Mouse (Mus musculus) liver, adult 2 months (tissue): ENCODE measurements around the gene Nol4l. TPM values are rescaled to one million over a fixed set of nuclear protein-coding genes. Genes with fewer than 3 reads are reported as not detected.

ENCODE experiments used
- DNase-seq: peaks from one replicate; pipeline ENCODE4 v3.0.0-alpha.2; 2011; ENCODE audit warnings: low read depth, low spot score; ENCODE audit errors: extremely low read depth
- H3K27ac ChIP-seq: fragments of 200-500 bp; replicated peaks from 2 replicates; pipeline ENCODE4 v1.5.1; 2012; ENCODE audit warnings: low read depth, mild to moderate bottlenecking, control low read depth, inconsistent platforms, low read length; ENCODE audit not compliant: insufficient read depth
- H3K27me3 ChIP-seq: fragments of 200-500 bp; 2 replicates; pipeline ENCODE4 v1.6.1; 2012; ENCODE audit warnings: mild to moderate bottlenecking, moderate library complexity, low read length, inconsistent platforms; ENCODE audit not compliant: control insufficient read depth, insufficient read depth
- H3K36me3 ChIP-seq: fragments of 200-500 bp; 2 replicates; pipeline ENCODE4 v1.6.1; 2012; ENCODE audit warnings: low read length, inconsistent platforms; ENCODE audit not compliant: control insufficient read depth, insufficient read depth
- H3K4me1 ChIP-seq: fragments of 200-500 bp; 2 replicates; pipeline ENCODE4 v1.6.1; 2011; ENCODE audit warnings: low read length; ENCODE audit not compliant: control insufficient read depth, insufficient read depth
- H3K4me3 ChIP-seq: fragments of 200-500 bp; 2 replicates; pipeline ENCODE4 v1.5.1; 2011; ENCODE audit warnings: low read depth, mild to moderate bottlenecking, control low read depth, low read length, moderate library complexity; ENCODE audit not compliant: insufficient read depth
- H3K79me2 ChIP-seq: fragments of 200-500 bp; 2 replicates; pipeline ENCODE4 v1.6.1; 2012; ENCODE audit warnings: inconsistent platforms, mild to moderate bottlenecking, low read length, moderate library complexity; ENCODE audit not compliant: control insufficient read depth, insufficient read depth
- H3K9ac ChIP-seq: fragments of 200-500 bp; 2 replicates; pipeline ENCODE4 v1.6.1; 2012; ENCODE audit warnings: low read depth, mild to moderate bottlenecking, control low read depth, inconsistent platforms, low read length
- CTCF ChIP-seq: fragments of 200-500 bp; IDR thresholded peaks from 2 replicates; pipeline ENCODE4 v1.5.1; 2011; ENCODE audit warnings: low read depth, low read length, control low read depth
- POLR2A ChIP-seq: fragments of 200-500 bp; IDR thresholded peaks from 2 replicates; pipeline ENCODE4 v1.6.1; 2011; ENCODE audit warnings: low read length, control low read depth; ENCODE audit not compliant: insufficient read depth; ENCODE audit errors: extremely low read depth
- WGBS: fragments of 180-500 bp; shearing (Covaris S2); methylation state at CpG from one replicate; pipeline ENCODE4 v1.1.7; 2018; 5-methylcytosine and 5-hydroxymethylcytosine counted together
- polyA plus RNA-seq: library from polyadenylated mRNA; depleted of rRNA; stranded (reverse); fragments of >200 nt; gene quantifications from 2 replicates; pipeline ENCODE4 v1.2.3, GENCODE M21; 2012
- total RNA-seq: library from RNA; depleted of rRNA; stranded (reverse); fragments of >200 nt; gene quantifications from 2 replicates; pipeline ENCODE4 v1.2.3, GENCODE M21; 2014

The Nol4l gene
- total and polyA plus RNA-seq, 2 experiments, result 0.18 to 0.80 TPM

DNA sequence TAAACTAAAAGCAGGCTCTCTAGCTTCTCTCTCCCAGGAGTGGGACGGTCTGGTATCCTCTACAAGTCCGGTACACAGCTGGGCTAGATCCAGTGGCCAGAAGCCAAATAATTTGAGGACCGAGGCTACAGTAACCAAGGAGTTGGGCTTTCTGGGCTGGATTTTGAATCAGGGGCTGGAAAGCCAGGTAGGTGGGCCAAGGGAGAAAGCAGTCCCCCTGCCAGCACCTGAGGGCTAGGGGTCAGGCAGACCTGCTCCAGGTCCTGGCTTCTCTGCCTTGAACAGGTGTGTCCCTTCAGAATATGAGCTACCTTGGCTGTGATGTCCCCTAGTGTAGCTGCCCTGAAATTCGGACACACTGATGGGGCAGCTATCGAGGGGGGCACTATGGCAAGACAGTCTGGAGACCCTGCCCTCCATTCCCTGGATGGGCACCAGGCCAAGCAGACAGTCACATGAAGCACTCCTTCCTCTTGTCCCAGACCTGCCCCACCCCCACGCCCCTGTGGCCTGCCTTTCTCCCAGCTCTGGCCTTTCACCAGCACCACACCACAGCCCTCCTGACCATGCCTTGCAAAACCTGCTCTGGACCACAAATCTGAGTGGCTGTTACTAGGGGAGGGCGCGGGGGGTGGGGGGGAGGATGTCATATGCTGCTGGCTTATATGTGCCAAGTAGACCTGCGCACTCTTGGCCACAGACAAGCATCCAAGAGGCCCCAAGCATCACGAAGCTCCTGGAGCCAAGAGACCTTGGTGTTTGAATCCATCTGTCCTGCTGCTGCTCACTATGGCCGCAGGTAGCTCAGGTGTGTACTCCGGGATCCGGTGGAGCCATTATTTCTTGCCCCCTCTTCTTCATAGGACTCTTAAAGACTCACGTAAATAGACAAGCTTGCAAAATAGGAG, 17.1 kb downstream of the Nol4l start:
- H3K79me2 ChIP-seq, result no peaks in the 10 kb centered on the region
- H3K36me3 ChIP-seq, result no peaks in the 10 kb centered on the region
- no peaks in the 10 kb centered on the region for H3K4me1 ChIP-seq
- H3K9ac ChIP-seq, result no peak overlapping the region
- DNase-seq, result no peak
- H3K27ac ChIP-seq, result no peak overlapping the region
- H3K4me3 ChIP-seq, result no peak overlapping the region
- 88% methylated on average over 14 of the region's 14 CpGs for WGBS
- H3K27me3 ChIP-seq, result no peaks in the 10 kb centered on the region
- TF ChIP-seq POLR2A (no peak), CTCF (no peak)

DNA sequence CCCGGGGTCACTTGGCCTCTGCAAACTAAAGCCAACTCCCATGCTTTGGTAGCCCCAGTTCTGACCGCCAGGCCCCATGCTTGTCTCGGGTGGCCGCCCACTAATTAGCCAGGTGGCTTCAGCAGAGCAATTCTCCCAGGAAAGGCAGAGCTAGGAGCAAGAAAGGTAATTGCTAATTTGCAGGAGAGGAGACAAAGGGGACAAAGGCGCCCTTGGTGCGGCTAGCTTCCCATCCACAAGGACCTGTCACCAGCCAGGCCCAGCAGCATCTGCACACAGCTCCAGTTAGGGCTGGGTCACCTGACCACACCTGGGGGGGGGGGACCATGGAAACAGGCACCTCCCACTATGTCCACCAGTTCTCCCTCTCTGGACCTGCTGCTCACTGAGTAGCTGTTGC, 18.2 kb downstream of the Nol4l start:
- no peak overlapping the region for H3K27ac ChIP-seq
- H3K4me1 ChIP-seq, result no peaks in the 10 kb centered on the region
- no peaks in the 10 kb centered on the region for H3K27me3 ChIP-seq
- H3K79me2 ChIP-seq, result no peaks in the 10 kb centered on the region
- no peaks in the 10 kb centered on the region for H3K36me3 ChIP-seq
- no peak for TF ChIP-seq POLR2A
- TF ChIP-seq CTCF, result no peak
- no peak overlapping the region for H3K9ac ChIP-seq
- H3K4me3 ChIP-seq, result no peak overlapping the region
- no peak for DNase-seq
- 92% methylated on average over 6 of the region's 6 CpGs for WGBS

DNA sequence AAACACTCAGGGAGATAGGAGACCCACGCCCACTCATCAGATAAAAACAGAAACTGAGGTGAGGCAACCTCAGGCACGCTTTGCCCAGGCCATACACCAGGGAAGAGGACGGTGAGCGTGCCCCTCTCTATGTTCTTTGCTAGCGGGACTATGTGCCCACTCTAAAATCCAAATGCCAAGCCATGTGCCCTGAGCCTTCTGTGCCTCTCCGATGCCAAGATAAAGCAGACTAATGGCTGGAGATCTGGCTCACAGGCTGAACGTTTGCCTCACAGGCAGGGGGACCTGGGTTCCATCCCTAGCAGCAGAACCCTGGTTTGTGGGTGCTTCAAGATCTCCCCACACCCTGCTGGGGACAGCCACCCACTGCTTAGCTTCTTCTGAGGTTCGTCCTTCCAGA, 19.6 kb downstream of the Nol4l start:
- no peaks in the 10 kb centered on the region for H3K27me3 ChIP-seq
- no peaks in the 10 kb centered on the region for H3K36me3 ChIP-seq
- H3K79me2 ChIP-seq, result no peaks in the 10 kb centered on the region
- TF ChIP-seq POLR2A, result no peak
- no peak for TF ChIP-seq CTCF
- H3K27ac ChIP-seq, result no peak overlapping the region
- H3K4me1 ChIP-seq, result no peaks in the 10 kb centered on the region
- H3K9ac ChIP-seq, result no peak overlapping the region
- WGBS, result 95% methylated on average over 8 of the region's 8 CpGs
- DNase-seq, result no peak
- no peak overlapping the region for H3K4me3 ChIP-seq

DNA sequence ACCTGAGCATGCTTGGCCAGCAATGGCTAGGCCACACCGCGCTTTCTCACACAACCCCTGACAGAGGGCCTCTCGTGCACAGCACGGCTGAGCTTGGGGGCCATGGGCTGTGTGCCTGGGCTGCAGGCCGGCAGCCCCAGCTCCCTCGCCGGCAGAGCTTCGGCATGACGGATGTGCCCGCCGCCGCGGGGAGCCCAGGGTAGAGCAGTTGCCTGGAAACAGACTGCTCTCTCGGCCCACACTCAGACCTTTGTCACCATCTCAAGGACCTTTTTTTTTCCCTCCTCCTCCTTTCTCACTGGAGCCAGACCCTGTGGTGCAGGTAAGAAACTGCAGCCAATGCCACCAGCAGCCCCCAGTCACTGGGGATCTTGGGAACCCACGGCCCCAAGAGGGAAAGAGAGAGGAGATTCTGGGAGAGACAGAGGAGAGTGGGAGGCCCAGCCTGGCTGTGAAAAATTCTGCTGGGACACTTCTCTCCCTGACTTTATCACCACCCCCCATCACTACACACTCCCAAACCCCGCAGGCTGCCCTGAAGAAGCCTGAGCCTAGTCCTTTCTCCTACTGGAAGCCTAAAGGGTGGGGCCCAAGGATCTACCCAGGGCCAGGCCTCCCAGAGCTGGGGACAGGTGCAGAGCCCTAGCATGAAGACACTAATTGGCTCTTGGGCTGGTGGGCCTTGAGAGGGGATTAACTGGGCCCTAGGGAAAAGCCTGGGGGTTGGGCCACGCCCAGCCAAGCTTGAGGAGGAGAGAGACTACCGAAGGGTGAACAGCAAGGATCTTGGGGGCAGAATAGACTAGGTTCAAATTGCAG, 20.4 kb downstream of the Nol4l start:
- Histone ChIP-seq H3K36me3 (no peaks in the 10 kb centered on the region), H3K27ac (no peak overlapping the region), H3K79me2 (no peaks in the 10 kb centered on the region), H3K9ac (no peak overlapping the region), H3K4me1 (no peaks in the 10 kb centered on the region), H3K4me3 (no peak overlapping the region), H3K27me3 (no peaks in the 10 kb centered on the region)
- DNase-seq, result no peak
- 78% methylated on average over 18 of the region's 18 CpGs for WGBS
- TF ChIP-seq POLR2A, result no peak
- no peak for TF ChIP-seq CTCF

DNA sequence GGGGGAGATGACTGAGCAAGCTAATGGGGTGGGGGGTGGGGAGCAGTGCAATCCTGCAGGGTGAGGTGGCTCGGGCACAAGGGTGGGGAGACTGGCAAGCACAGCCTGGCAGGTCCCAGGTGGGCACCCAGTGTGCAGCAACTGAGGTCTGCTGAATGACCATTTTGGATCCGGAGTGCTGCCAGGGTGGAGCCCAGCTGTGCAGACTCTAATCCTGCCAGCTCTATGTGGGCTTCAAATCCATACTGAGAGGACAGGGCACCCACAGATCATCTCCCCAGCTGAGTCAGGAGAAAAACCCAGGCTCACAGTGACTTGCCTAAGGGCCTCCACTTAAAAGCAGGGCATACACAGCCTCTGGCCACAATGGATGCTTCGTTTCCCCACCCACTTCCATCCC, 21.4 kb downstream of the Nol4l start:
- TF ChIP-seq POLR2A, result no peak
- Histone ChIP-seq H3K27me3 (no peaks in the 10 kb centered on the region), H3K27ac (no peak overlapping the region), H3K4me1 (no peaks in the 10 kb centered on the region), H3K4me3 (no peak overlapping the region), H3K36me3 (no peaks in the 10 kb centered on the region), H3K9ac (no peak overlapping the region), H3K79me2 (no peaks in the 10 kb centered on the region)
- WGBS, result 92% methylated on average over 3 of the region's 3 CpGs
- DNase-seq, result no peak
